Mouse (Mus musculus): ENCODE measurements around the gene Kif6.

- TF ChIP-seq CTCF (IDR thresholded peaks at IDR 0.05; ENCODE audit: extremely low read depth, insufficient read depth, insufficient read length, insufficient replicate concordance) (peak; percentile 41; the same call in 1 of the 2 replicates), POLR2A (IDR thresholded peaks at IDR 0.05; ENCODE audit: low read depth, low read length) (no peak)
Measured at GRCm38 (mm10) chr17:49951491-49951855, 336.5 kb downstream of the Kif6 start.

All from spleen, adult 2 months (tissue).